Mouse (Mus musculus) embryo, embryonic 9.5 days (tissue): ENCODE results near the gene Avpi1.
A peak's percentile ranks its signal among the peaks of the same experiment; 100 is the strongest.
"Not testable (repeated sequence)": the region's sequence is repeated elsewhere in the genome, so short reads cannot be mapped to it uniquely, and the experiment has no call there.

ENCODE experiments used
- DNase-seq: peaks from one replicate; pipeline ENCODE4 v3.0.0-alpha.2; 2017; ENCODE audit errors: extremely low spot score

The Avpi1 gene

GRCm38 (mm10) chr19:42115783-42116335 is 13.0 kb downstream of the Avpi1 start:
- no peak for DNase-seq

GRCm38 (mm10) chr19:42104681-42105080 is 24.2 kb downstream of the Avpi1 start:
- DNase-seq, result no peak

- no peak for DNase-seq
Measured at GRCm38 (mm10) chr19:42099406-42099805, 29.5 kb downstream of the Avpi1 start.

- no peak for DNase-seq
Measured at GRCm38 (mm10) chr19:42090637-42091141, 38.2 kb downstream of the Avpi1 start.

GRCm38 (mm10) chr19:42089748-42090595 is 38.9 kb downstream of the Avpi1 start, which contains the start of gene Pi4k2a:
Gene Pi4k2a, plus strand, starts transcription at chr19:42090470.
- peak; percentile 97 for DNase-seq

- DNase-seq, result peak; percentile 47
Measured at GRCm38 (mm10) chr19:42089103-42089747, 39.6 kb downstream of the Avpi1 start.

GRCm38 (mm10) chr19:42086166-42086565 is 42.7 kb downstream of the Avpi1 start, which contains the start of gene Morn4:
Gene Morn4, minus strand, starts transcription at chr19:42086357.
- DNase-seq, result peak; percentile 95

- DNase-seq, result no peak
Measured at GRCm38 (mm10) chr19:42085690-42086089, 43.2 kb downstream of the Avpi1 start.

- not testable (repeated sequence) for DNase-seq
Measured at GRCm38 (mm10) chr19:42081613-42082012, 47.2 kb downstream of the Avpi1 start.

- DNase-seq, result no peak
Measured at GRCm38 (mm10) chr19:42080469-42080868, 48.4 kb downstream of the Avpi1 start.

GRCm38 (mm10) chr19:42079950-42080349 is 48.9 kb downstream of the Avpi1 start:
- DNase-seq, result no peak

GRCm38 (mm10) chr19:42079006-42079405 is 49.9 kb downstream of the Avpi1 start:
- DNase-seq, result no peak

- no peak for DNase-seq
Measured at GRCm38 (mm10) chr19:42078566-42078965, 50.3 kb downstream of the Avpi1 start.

- no peak for DNase-seq
Measured at GRCm38 (mm10) chr19:42075992-42076391, 52.9 kb downstream of the Avpi1 start.

- no peak for DNase-seq
Measured at GRCm38 (mm10) chr19:42075051-42075450, 53.8 kb downstream of the Avpi1 start.
